Mouse (Mus musculus) layer of hippocampus, adult 2 months (tissue): ENCODE results near the gene Prn. TPM values are rescaled to one million over a fixed set of nuclear protein-coding genes. Genes with fewer than 3 reads are reported as not detected.

ENCODE experiments used
- DNase-seq, 2 experiments: peaks; one replicate each; pipeline ENCODE4 v3.0.0; 2022; ENCODE audit warnings: low spot score in 2 of 2
- H3K27ac ChIP-seq: fragments of 200-600 bp; 2 replicates; pipeline ENCODE4 v1.8.1; 2022
- H3K4me3 ChIP-seq: fragments of 200-600 bp; 2 replicates; pipeline ENCODE4 v1.8.1; 2022; ENCODE audit warnings: mild to moderate bottlenecking
- CTCF ChIP-seq: fragments of 200-600 bp; conservative IDR thresholded peaks from 2 replicates; pipeline ENCODE4 v1.8.1; 2022; ENCODE audit warnings: antibody characterized with exemption, mild to moderate bottlenecking, moderate library complexity
- total RNA-seq, 2 experiments: library from RNA; stranded (reverse); gene quantifications; 2 replicates each; pipeline ENCODE4 v1.2.3; 2021

Gene Prn
- total RNA-seq, 2 experiments from 2014 or later: not detected

DNA sequence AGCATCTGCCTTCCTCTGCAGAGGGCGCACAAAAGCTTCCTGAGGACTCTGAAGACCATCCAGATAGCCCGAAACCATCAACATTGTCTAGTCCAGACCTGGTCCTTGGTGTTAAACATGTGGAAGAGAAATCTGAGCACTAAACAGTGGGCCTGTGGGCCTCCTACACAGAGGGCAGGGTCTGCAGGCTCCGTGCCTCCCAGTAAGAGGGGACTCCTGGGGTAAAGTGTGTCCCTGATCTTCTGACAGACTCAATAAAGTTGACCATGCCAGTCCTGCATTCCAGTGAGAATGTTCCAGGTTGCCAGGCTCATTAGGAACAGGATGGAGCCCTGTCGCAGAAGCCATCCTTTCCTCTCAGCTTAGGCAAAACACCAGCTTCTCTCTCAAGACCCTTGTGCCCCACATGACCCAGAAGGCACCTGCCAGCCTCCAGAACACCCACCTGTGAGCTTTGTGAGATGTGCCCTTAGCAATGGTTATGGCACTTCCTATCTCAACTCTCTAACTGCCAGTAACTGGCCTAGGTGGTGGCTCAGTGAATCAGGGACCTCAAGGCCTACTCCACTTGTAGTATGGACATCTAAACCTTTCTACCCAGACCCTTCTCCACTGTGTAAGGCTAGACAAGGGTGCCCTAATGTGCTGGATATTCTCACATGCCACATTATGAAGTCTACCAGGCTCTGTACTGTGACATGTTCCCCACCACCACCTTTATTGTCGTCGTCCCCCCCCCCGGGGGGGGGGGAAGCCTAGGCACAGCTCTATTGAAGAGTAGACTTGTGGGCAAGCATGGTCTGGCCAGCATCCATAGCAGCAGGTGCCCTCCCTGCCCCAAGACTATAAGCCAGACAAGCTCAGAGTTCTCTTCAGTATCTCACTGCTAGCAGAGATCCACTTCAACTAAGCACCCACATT, 46.8 kb downstream of the Prn start:
- Histone ChIP-seq H3K27ac (no peak overlapping the region), H3K4me3 (no peak overlapping the region)
- TF ChIP-seq CTCF: no peak
- peak in 1 of 2 experiments; percentile 5 for DNase-seq

DNA sequence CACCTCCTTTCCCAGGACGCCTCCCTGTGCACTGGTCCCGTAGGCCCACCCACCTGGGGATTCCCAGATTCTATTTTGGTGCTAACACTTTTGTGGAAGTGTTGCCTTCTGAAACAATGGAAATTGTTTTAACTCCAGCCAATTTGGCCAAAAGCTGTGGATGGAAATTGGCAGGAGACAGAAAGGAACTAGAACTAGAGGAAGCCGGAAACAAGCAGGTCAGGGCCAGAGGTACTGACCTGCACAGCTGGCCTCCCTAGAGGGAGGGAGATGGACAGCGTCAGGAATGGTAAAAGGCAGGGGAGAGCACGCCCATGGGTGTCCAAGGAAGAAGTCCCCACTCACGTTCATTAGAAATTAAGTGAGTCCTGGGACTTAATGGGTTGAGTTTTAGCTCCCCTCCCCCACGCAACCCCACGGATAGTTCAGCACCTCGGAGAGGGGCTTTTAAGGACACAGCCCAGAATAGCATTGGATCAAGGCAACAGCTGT, 48.0 kb downstream of the Prn start:
- DNase-seq: no peak
- TF ChIP-seq CTCF: no peak
- Histone ChIP-seq H3K27ac (no peak overlapping the region), H3K4me3 (no peak overlapping the region)

DNA sequence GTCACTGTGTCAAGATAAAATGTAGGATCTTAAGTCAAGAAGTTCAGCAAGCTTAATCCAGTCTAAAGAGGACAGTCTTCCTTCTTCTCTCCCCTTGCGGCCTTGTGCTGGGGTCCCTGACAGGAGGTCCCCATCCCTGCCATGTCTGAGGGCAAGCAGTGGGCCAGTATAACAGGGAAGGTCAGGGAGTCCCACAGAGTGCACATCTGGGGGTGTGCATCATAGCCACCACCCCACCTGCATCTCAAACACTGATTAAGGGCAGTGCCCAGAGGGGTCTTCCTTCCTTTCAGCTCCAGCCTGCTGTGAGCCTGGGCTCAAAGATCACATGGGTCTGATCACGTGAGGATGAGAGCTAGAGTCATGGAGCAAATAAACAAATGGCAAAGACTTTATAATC, 51.9 kb downstream of the Prn start:
- TF ChIP-seq CTCF: no peak
- DNase-seq: peak in 1 of 2 experiments; percentile 2
- no peak overlapping the region for H3K4me3 ChIP-seq
- no peak overlapping the region for H3K27ac ChIP-seq

DNA sequence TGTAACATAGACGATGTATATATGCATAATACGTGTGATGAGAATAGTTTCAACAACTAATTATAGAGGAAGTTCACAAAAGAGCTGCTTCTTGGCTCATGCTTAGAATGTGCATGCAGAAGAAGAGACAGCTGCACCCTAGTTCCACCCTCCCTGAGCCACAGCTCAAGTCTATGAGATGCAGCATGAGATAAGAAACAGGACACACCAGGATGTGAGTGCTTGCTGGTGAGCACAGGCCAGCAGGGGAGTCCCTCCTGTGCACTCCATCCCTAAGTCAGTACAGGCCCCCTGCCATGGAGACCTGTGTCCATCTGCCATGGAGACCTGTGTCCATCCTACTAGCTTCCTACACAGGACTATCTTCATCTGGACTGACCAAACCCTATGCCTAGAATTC, 60.8 kb downstream of the Prn start:
- no peak overlapping the region for H3K4me3 ChIP-seq
- no peak overlapping the region for H3K27ac ChIP-seq
- no peak for DNase-seq
- TF ChIP-seq CTCF: no peak

DNA sequence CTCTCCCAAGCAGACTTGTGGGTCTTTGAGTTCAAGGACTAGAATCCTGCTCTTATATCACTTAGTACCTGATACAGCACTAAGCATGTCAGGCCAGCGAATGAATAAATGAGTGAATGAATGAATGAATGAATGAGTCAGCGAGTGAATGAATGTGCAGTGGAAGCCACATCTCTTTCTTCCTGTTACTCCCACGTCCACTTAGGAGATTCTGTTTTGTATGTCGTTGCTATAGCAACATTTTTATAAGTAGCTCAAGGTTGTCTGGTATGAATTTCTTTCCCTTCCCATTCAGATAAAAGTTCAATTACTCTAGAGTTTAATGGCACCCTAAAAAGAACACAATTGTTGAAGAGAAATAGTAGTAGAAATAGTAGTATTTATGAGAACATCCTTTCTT, 61.3 kb downstream of the Prn start:
- no peak for TF ChIP-seq CTCF
- DNase-seq: peak in 1 of 2 experiments; percentile 1
- Histone ChIP-seq H3K27ac (no peak overlapping the region), H3K4me3 (no peak overlapping the region)

DNA sequence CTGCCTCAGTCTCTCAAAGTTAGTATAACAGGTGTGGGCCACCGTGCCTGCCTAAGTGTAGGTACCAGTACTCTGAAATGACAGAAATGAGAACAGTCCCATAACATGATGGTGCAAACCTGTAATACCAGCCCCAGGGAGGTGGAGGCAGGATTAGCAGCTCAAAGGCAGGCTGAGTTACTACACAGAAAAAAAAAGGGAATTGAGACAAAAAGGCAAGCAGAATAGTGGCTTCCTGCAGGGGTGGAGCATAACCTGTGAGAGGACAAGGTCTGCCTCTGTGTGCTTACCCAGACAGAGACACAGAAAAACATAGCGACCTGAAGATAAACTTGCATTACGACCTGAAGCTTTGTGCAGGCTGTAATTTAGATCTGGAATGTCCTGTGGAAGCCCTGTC, 66.9 kb downstream of the Prn start:
- no peak for TF ChIP-seq CTCF
- DNase-seq: no peak
- no peak overlapping the region for H3K4me3 ChIP-seq
- H3K27ac ChIP-seq: no peak overlapping the region

DNA sequence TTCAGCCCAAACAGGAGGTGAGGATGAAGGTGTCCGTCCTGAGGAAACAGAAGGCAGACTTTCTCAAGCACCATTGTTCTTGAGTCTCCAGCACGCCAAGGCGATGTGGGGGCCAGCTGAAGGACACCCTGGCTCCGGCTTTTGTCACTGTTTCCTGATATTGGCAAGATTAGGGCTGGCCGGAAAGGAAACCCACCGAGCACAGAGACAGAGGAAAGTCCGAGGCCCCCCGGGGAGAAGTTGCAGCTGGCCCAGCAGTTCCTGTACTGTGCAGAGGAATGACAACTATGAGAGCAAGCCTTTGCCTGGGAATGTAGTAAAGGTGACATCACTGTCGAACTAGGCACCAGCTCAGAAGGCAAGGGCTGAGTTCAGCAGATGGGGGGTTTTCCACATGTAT, 71.1 kb downstream of the Prn start:
- no peak for TF ChIP-seq CTCF
- H3K27ac ChIP-seq: no peak overlapping the region
- no peak overlapping the region for H3K4me3 ChIP-seq
- no peak for DNase-seq

DNA sequence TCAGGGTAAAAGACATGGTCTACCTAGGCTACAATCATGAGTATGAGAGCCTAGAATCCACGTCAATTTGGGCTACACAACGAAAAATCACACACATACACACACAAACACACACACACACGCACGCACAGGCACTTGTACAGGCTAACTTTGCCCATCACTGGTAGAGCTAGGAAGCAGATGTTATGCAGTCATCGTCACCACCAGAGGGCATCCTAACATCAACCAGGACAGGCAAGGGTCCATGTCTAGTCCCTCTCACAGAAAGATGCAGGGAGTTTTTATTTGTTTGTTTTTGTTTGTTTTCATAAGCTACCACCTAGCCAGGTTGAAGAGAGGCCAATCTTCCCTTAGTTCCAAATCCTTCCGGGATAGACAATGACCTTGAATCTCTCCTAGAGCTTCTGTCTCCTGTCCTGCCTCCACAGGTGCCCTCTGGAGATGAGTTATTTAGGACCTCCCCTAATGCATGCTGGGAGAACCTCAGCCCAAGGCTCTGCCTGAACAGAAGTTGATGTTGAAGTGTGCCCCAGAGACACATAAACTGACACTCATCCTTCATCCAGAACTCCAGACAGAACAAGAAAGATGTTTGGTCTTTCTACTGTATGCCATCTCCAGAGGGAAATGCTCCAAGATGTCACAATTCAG, 72.9 kb downstream of the Prn start:
- H3K27ac ChIP-seq: no peak overlapping the region
- DNase-seq: peak; percentile 59 to 76
- H3K4me3 ChIP-seq: no peak overlapping the region
- TF ChIP-seq CTCF: peak; percentile 92

DNA sequence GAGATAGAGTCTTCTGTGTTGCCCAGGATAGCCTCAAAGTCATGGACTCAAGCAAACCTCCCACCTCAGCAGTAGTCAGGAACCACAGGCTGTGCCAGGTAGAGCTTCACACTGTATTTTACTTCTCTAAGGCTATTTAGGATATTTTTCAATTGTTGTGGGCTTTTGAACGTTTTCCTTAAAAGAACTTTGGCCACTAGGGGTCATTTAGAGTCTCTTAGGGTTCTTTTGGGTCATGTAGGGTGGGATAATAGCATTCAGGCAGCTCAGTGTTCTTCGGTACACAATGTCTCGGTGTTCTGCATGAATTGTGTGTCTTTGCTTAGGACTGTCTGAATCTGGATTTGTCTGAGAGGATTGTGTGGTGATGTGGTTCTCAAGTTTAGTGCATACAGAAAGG, 78.2 kb downstream of the Prn start:
- Histone ChIP-seq H3K4me3 (no peak overlapping the region), H3K27ac (no peak overlapping the region)
- no peak for DNase-seq
- peak; percentile 60 for TF ChIP-seq CTCF

DNA sequence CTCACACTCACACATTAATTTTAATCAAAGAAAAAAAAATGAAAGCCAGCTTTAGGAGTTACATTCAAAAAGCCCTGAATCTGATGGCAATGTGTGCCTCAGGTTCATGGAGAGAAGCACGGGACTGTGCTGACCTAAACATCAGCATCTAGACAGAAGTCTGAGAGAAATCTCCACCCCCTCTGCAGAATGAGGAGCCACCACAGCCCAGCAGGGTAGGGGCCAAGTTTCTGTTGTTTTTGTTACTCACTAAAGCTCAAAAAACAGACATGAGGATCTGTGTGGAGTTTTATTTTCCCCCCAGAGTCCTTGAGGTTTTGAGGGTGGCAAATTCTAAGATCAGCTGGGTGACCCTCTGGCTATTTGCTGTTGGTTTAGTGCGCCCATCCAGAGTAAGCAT, 78.8 kb downstream of the Prn start:
- H3K4me3 ChIP-seq: no peak overlapping the region
- DNase-seq: no peak
- H3K27ac ChIP-seq: no peak overlapping the region
- TF ChIP-seq CTCF: no peak

DNA sequence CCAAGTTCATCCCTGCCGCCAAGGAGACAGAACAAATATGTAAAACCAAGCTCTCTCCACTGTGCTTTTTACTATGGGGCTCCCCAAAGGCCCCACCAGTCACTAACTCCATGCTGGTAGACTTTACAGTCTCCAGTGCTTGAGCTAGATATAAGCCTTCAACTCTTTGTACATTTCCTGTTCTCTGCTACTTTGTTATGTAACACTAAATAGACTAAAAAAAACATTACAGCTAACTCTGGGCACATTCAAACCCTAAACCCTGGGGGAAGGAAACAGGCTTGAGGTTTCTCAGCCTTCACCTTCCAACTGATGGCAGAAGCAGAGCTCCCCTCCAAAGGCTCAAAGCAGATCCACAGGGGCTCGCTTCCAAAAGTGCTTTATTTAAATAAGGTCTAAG, 82.7 kb downstream of the Prn start:
- no peak overlapping the region for H3K4me3 ChIP-seq
- DNase-seq: no peak
- H3K27ac ChIP-seq: peak overlapping the region; percentile 14; the same call in 1 of the 2 replicates
- no peak for TF ChIP-seq CTCF

DNA sequence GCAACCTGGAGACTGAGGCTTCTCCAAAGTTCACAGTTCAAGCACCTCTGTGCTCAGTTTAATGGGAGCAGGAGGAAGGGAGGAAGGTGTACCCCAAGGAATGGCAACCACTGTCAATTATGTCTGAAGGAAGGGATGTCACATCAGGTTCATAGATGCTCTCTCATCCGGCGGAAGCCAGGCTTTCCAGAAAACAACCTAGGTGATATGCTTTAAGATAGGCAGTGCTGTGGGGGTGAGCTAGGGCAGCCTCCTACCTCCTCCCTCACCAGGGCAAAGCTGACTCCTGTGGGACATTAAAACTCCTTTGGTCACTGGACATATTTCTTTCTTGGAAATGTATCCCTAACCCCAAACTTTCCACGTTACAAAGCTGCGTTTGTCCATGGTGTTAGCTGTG, 83.4 kb downstream of the Prn start:
- Histone ChIP-seq H3K4me3 (no peak overlapping the region), H3K27ac (no peak overlapping the region)
- no peak for DNase-seq
- no peak for TF ChIP-seq CTCF

DNA sequence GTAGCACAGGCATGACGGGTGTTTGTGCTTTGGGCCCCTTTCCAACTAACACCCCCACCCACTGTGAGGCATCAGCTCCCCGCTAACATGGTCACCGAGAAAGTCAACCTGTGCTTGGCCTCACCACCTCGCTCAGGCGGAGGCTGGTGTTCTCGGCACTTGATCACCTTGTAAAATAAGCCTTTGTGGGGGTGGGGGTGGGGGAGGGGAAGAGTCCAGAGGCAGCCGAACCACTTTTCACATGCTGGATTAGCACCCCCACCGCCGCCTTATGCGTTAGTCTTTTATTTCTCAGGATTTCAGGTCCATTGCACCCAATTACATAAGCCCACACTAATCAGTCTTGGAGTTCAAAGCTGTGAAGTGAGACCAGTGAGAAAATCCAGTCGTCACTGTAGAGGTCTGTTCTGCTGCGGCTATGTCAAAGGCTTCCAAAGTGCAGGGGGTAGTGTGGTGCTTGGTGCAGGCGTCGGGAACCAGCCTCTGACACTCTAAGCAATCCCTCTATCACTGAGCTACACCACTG, 83.9 kb downstream of the Prn start:
- H3K27ac ChIP-seq: no peak overlapping the region
- no peak overlapping the region for H3K4me3 ChIP-seq
- TF ChIP-seq CTCF: no peak
- DNase-seq: no peak
